Mouse (Mus musculus) heart, adult 9 months (tissue): ENCODE results near the gene Islr2.
A peak's percentile ranks its signal among the peaks of the same experiment; 100 is the strongest.

Experiments used
- DNase-seq, 2 experiments: peaks; one replicate each; pipeline ENCODE4 v3.0.0; 2022; ENCODE audit warnings: low spot score in 2 of 2

Islr2 gene

GRCm38 (mm10) chr9:58220218-58220903, 16.2 kb upstream of the Islr2 start:
- no peak for DNase-seq

GRCm38 (mm10) chr9:58218539-58218938, 14.4 kb upstream of the Islr2 start:
- no peak for DNase-seq

GRCm38 (mm10) chr9:58216402-58216801, 12.3 kb upstream of the Islr2 start:
- no peak for DNase-seq

- peak; percentile 38 to 64 for DNase-seq
These were observed 10.5 kb upstream of the Islr2 start for GRCm38 (mm10) chr9:58214519-58215180.

GRCm38 (mm10) chr9:58213865-58214264, 9.7 kb upstream of the Islr2 start:
- DNase-seq, result no peak

- DNase-seq, result no peak
These were observed 9.3 kb upstream of the Islr2 start for GRCm38 (mm10) chr9:58213377-58213776.

GRCm38 (mm10) chr9:58210304-58210627, 6.1 kb upstream of the Islr2 start:
- DNase-seq, result no peak

GRCm38 (mm10) chr9:58209462-58210303, 5.6 kb upstream of the Islr2 start:
- DNase-seq, result no peak

GRCm38 (mm10) chr9:58206013-58206412, 1.9 kb upstream of the Islr2 start:
- no peak for DNase-seq

- peak; percentile 84 to 89 for DNase-seq
These were observed 405 bp upstream of the Islr2 start for GRCm38 (mm10) chr9:58204448-58205000.

GRCm38 (mm10) chr9:58202676-58203453, 1.3 kb downstream of the Islr2 start:
- DNase-seq, result no peak

GRCm38 (mm10) chr9:58201861-58202549, 2.1 kb downstream of the Islr2 start:
- DNase-seq, result no peak

- DNase-seq, result no peak
These were observed 2.9 kb downstream of the Islr2 start for GRCm38 (mm10) chr9:58201091-58201842.

GRCm38 (mm10) chr9:58200270-58201090, 3.6 kb downstream of the Islr2 start:
- no peak for DNase-seq

GRCm38 (mm10) chr9:58199381-58200269, 4.5 kb downstream of the Islr2 start:
- DNase-seq, result no peak

GRCm38 (mm10) chr9:58198801-58199371, 5.2 kb downstream of the Islr2 start:
- no peak for DNase-seq

GRCm38 (mm10) chr9:58197781-58198701, 6.1 kb downstream of the Islr2 start:
- no peak for DNase-seq
